ENCODE assay signal across 15 mouse cellular contexts in the genomic region with DNA sequence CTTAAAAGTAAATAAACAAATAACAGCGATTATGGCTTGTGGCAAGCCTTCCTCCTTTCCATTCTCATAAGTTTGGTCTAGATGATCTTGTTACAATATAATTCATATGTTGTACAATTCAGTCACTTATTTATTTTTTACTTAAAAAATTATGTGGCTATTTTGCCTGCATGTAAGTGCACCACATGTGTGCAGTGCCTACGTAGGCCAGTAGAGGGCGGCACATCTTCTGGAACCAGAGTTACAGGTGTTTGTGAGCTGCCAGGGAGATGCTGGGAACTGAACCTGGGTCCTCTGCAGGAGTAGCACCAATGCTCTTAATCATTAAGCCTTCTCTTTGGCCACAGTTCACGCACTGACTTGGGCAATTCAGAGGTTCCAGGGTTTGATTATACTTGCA. TPM values are rescaled to one million over a fixed set of nuclear protein-coding genes. Genes with fewer than 3 reads are reported as not detected.
DNase-seq lines count a peak whose midpoint lies in the region; ATAC-seq and TF ChIP-seq lines count a peak whose summit lies in the region.
"Had no signal": no experiment of that assay in that cellular context is flagged by ENCODE, and none has a peak within 500 bp of the region (broad histone marks: within the 10 kb centered on the region; RNA-seq: fewer than 3 reads in every experiment).

No protein-coding gene starts in this region.

- no peak for TF ChIP-seq EP300 in CH12.LX (IDR thresholded peaks at IDR 0.05; ENCODE audit: low read length)

- in situ Hi-C loops in CH12.LX (cut with MboI; ENCODE audit: low pct_ligation_motif_present, low pct_unique_long_range_greater_than_20kb, low sequenced_read_pairs) = no loop called here

- dilution Hi-C loops in CH12.LX (cut with MboI; ENCODE audit: extremely low pct_ligation_motif_present, extremely low pct_unique_long_range_greater_than_20kb, low sequenced_read_pairs) = no loop called here

- H3K36me3 ChIP-seq in kidney, embryonic 16.5 days (ENCODE audit: insufficient read depth, low read length) = no peaks in the 10 kb centered on the region
- no peaks in the 10 kb centered on the region for H3K36me3 ChIP-seq in CH12.LX (replicated peaks in 1 of 2; ENCODE audit: control insufficient read depth in 1 of 2, insufficient read depth in 1 of 2, low read length in 1 of 2)
- H3K36me3 ChIP-seq: limb, embryonic 12.5 days; midbrain, embryonic 13.5 days had no signal

- H3K4me3 ChIP-seq in kidney, embryonic 16.5 days (ENCODE audit: low read length) = no peak overlapping the region
- H3K4me3 ChIP-seq in CH12.LX (replicated peaks in 1 of 3; ENCODE audit: low read depth in 2 of 3, low read length in 2 of 3, poor library complexity in 1 of 3) = no peak overlapping the region
- no peak overlapping the region for H3K4me3 ChIP-seq in embryonic fibroblast, embryonic 13.5 days (ENCODE audit: insufficient read depth, low read length)
- H3K4me3 ChIP-seq: midbrain, embryonic 13.5 days had no signal

- no peak overlapping the region for H3K27ac ChIP-seq in kidney, embryonic 16.5 days (ENCODE audit: low read length)
- H3K27ac ChIP-seq in CH12.LX (ENCODE audit: insufficient read depth, low read depth) = no peak overlapping the region
- no peak overlapping the region for H3K27ac ChIP-seq in embryonic fibroblast, embryonic 13.5 days (ENCODE audit: insufficient read depth, low read length)
- H3K27ac ChIP-seq: limb, embryonic 12.5 days; midbrain, embryonic 13.5 days had no signal

- no peak for TF ChIP-seq RAD21 in CH12.LX (IDR thresholded peaks at IDR 0.05; ENCODE audit: low read depth, low read length)

- peaks cover 40% of the 10 kb centered on the region for H3K27me3 ChIP-seq in kidney, embryonic 16.5 days (ENCODE audit: insufficient read depth, low read length)
- H3K27me3 ChIP-seq in CH12.LX (replicated peaks) = peaks cover 61% of the 10 kb centered on the region

- peaks cover 5% of the 10 kb centered on the region; the same call in 1 of the 2 replicates for H3K9me3 ChIP-seq in kidney, embryonic 16.5 days (ENCODE audit: low read length)
- peaks cover 10% of the 10 kb centered on the region for H3K9me3 ChIP-seq in CH12.LX (replicated peaks; ENCODE audit: low read length)
- H3K9me3 ChIP-seq: midbrain, embryonic 13.5 days had no signal

- no peak for ATAC-seq in kidney, embryonic 16.5 days (ENCODE audit: low FRiP score, low TSS enrichment)
- ATAC-seq: forebrain, embryonic 14.5 days; midbrain, embryonic 13.5 days had no signal

- no peak overlapping the region for H3K9ac ChIP-seq in kidney, embryonic 16.5 days (replicated peaks; ENCODE audit: low read length)
- no peak overlapping the region for H3K9ac ChIP-seq in CH12.LX (ENCODE audit: insufficient read depth, low read depth)
- H3K9ac ChIP-seq: limb, embryonic 12.5 days; midbrain, embryonic 13.5 days had no signal

- 81% methylated on average over 4 of the region's 4 CpGs for WGBS in kidney, embryonic 16.5 days

- peak; percentile 25 to 32; a peak in 2 of 4 replicates for TF ChIP-seq CTCF in CH12.LX (conservative IDR thresholded peaks at IDR 0.05 in 1 of 2, IDR thresholded peaks at IDR 0.05 in 1 of 2; ENCODE audit: low read depth in 2 of 2, low read length in 2 of 2)
- peak; percentile 21; the same call in 1 of the 2 replicates for TF ChIP-seq CTCF in embryonic fibroblast, embryonic 13.5 days (IDR thresholded peaks at IDR 0.05; ENCODE audit: borderline replicate concordance, insufficient read depth, low read length)

- H3K4me1 ChIP-seq in kidney, embryonic 16.5 days (ENCODE audit: insufficient read depth, low read length) = peaks cover 3% of the 10 kb centered on the region; the same call in 1 of the 2 replicates
- H3K4me1 ChIP-seq in CH12.LX (ENCODE audit: control insufficient read depth in 1 of 2, insufficient read depth in 2 of 2) = peaks cover 0 to 4% of the 10 kb centered on the region in 2 experiments; a peak in 1 of 4 replicates
- H3K4me1 ChIP-seq in embryonic fibroblast, embryonic 13.5 days (ENCODE audit: control insufficient read depth, insufficient read depth, low read length) = no peaks in the 10 kb centered on the region

- no peak for TF ChIP-seq POLR2A in CH12.LX (IDR thresholded peaks at IDR 0.05; ENCODE audit: low read depth, low read length)
- TF ChIP-seq POLR2A in embryonic fibroblast, embryonic 13.5 days (IDR thresholded peaks at IDR 0.05; ENCODE audit: low read depth, low read length) = no peak

- H3K79me2 ChIP-seq in CH12.LX (replicated peaks; ENCODE audit: control insufficient read depth, extremely low read depth, insufficient read depth, poor library complexity, severe bottlenecking) = no peaks in the 10 kb centered on the region

- H3K4me2 ChIP-seq in kidney, embryonic 16.5 days (replicated peaks; ENCODE audit: low read depth, low read length) = no peak overlapping the region
- no peak overlapping the region for H3K4me2 ChIP-seq in CH12.LX (ENCODE audit: insufficient read depth, low read depth, poor library complexity, severe bottlenecking)

- DNase-seq in kidney, postnatal 10 days = peak; percentile 21
- peak; percentile 10 for DNase-seq in 3T3-L1 (ENCODE audit: low read depth, low spot score)
- no peak for DNase-seq in CH12.LX (ENCODE audit: extremely low read depth)
- no peak for DNase-seq in right cerebral cortex, adult 2 months (ENCODE audit: low spot score in 2 of 2)
- DNase-seq in urinary bladder, postnatal 14 days (ENCODE audit: low spot score) = no peak
- DNase-seq: cerebellum, postnatal 36 days; layer of hippocampus, postnatal 36 days; right cerebral cortex, adult 18-20 months; thymus, postnatal 36 days had no signal

TF ChIP-seq in CH12.LX, 34 proteins besides CTCF, POLR2A, EP300 and RAD21:
- TF ChIP-seq RCOR1 (conservative IDR thresholded peaks at IDR 0.05; ENCODE audit: low read depth, low read length) = no peak
- no peak for TF ChIP-seq MAFK (IDR thresholded peaks at IDR 0.05; ENCODE audit: insufficient replicate concordance, low read length)
- TF ChIP-seq JUN (IDR thresholded peaks at IDR 0.05; ENCODE audit: insufficient read depth, low read depth, low read length) = no peak
- TF ChIP-seq BHLHE40 (IDR thresholded peaks at IDR 0.05; ENCODE audit: low read depth, low read length) = no peak
- no peak for TF ChIP-seq ETS1 (conservative IDR thresholded peaks at IDR 0.05; ENCODE audit: low read depth, low read length)
- no peak for TF ChIP-seq ZC3H11A (IDR thresholded peaks at IDR 0.05; ENCODE audit: low read depth, low read length)
- no peak for TF ChIP-seq MYC (IDR thresholded peaks at IDR 0.05; ENCODE audit: low read depth, low read length)
- TF ChIP-seq MXI1 (IDR thresholded peaks at IDR 0.05; ENCODE audit: low read depth, low read length) = no peak

RNA-seq across cellular contexts. Expression of a gene that starts 19.0 kb away (rescaled TPM):
- polyA plus RNA-seq in kidney, embryonic 16.5 days (2015; fragmentation: Nextera tagmentation; extraction: Ambion mirVana) = 0.05 and 0.07 TPM in 2 replicates
- not detected in 2 replicates for total RNA-seq in CH12.LX (2012; rRNA removed)
- not detected in 2 replicates for total RNA-seq in CH12.LX (2014; rRNA removed)
- not detected in 2 replicates for polyA plus RNA-seq in CH12.LX (2012; ENCODE audit: insufficient read length, low read depth)
- polyA plus RNA-seq in embryonic fibroblast, embryonic 13.5 days (2011; ENCODE audit: insufficient read length, low read depth, missing spikeins) = not detected in 2 replicates
- total RNA-seq: gastrocnemius, adult 8-10 months had no signal

RNA-seq across cellular contexts. Expression of a gene that starts 27.5 kb away (rescaled TPM):
- polyA plus RNA-seq in kidney, embryonic 16.5 days (2015; fragmentation: Nextera tagmentation; extraction: Ambion mirVana) = 317 and 349 TPM in 2 replicates
- total RNA-seq in CH12.LX (2012; rRNA removed) (77.7 and 91.7 TPM in 2 replicates), CH12.LX (2014; rRNA removed) (105 and 117 TPM in 2 replicates)
- polyA plus RNA-seq in CH12.LX (2012; ENCODE audit: insufficient read length, low read depth) = 53.2 and 75.7 TPM in 2 replicates
- polyA plus RNA-seq in embryonic fibroblast, embryonic 13.5 days (2011; ENCODE audit: insufficient read length, low read depth, missing spikeins) = 306 and 354 TPM in 2 replicates

RNA-seq across cellular contexts. Expression of a gene that starts 47.1 kb away (rescaled TPM):
- polyA plus RNA-seq in kidney, embryonic 16.5 days (2015; fragmentation: Nextera tagmentation; extraction: Ambion mirVana) = 81.9 and 82.7 TPM in 2 replicates
- total RNA-seq in CH12.LX (2012; rRNA removed) = 16.3 and 18.7 TPM in 2 replicates
- total RNA-seq in CH12.LX (2014; rRNA removed) = 19.9 and 22.7 TPM in 2 replicates
- polyA plus RNA-seq in CH12.LX (2012; ENCODE audit: insufficient read length, low read depth) = 39.4 and 51.5 TPM in 2 replicates
- 43.8 and 45.5 TPM in 2 replicates for polyA plus RNA-seq in embryonic fibroblast, embryonic 13.5 days (2011; ENCODE audit: insufficient read length, low read depth, missing spikeins)

Comparison
In these comparisons a context has a peak if more than half of its experiments do, and no peak if none do; other contexts are left out.
1. DNase-seq: peak in kidney, postnatal 10 days (single experiment) and 3T3-L1 (single experiment); none in CH12.LX (single experiment), right cerebral cortex, adult 2 months (0 of 2) and urinary bladder, postnatal 14 days (single experiment).